18 mouse cellular contexts compared by ENCODE assay signal in the genomic region with DNA sequence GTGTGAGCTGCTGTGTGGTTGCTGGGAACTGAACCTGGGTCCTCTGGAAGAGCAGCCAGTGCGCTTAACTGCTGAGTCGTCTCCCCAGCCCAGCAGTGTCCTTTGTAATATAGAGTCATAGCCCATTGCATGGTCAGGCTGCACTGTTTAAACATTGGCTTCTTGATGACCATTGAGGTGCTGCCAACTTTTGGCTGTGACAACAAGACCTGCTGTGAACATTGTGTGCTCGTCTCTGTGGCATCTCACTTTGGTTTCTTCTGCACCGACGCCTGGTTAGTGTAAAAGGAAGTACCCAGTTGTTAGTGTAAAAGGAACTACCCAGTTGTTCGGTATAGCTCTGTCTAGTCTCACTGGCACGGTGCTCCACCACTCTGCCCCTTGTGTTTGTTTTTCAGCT. TPM values are rescaled to one million over a fixed set of nuclear protein-coding genes. Genes with fewer than 3 reads are reported as not detected.
DNase-seq lines count a peak whose midpoint lies in the region; ATAC-seq and TF ChIP-seq lines count a peak whose summit lies in the region.
"Had no signal": no experiment of that assay in that cellular context is flagged by ENCODE, and none has a peak within 500 bp of the region (broad histone marks: within the 10 kb centered on the region; RNA-seq: fewer than 3 reads in every experiment).

No protein-coding gene starts in this region.

- no peak for TF ChIP-seq CTCF in bone marrow macrophage, adult 2 months (IDR thresholded peaks at IDR 0.05; ENCODE audit: low read depth, low read length)

- H3K27ac ChIP-seq in bone marrow macrophage, adult 2 months (ENCODE audit: insufficient read depth, low read depth, low read length), result peak overlapping the region; percentile 60
- H3K27ac ChIP-seq: hindbrain, embryonic 12.5 days; intestine, embryonic 15.5 days; limb, embryonic 12.5 days had no signal

- 0 out of 2 replicates have a peak overlapping the region, but pooled peaks have one; percentile 7 for H3K4me3 ChIP-seq in bone marrow macrophage, adult 2 months (ENCODE audit: insufficient read depth, low read length)
- H3K4me3 ChIP-seq: hindbrain, embryonic 12.5 days; intestine, embryonic 15.5 days; limb, embryonic 12.5 days had no signal

- H3K4me1 ChIP-seq in bone marrow macrophage, adult 2 months (ENCODE audit: control insufficient read depth, insufficient read depth, low read length), result peaks cover 48% of the 10 kb centered on the region

- DNase-seq in cerebellum, postnatal 14 days, result peak; percentile 21 to 41
- no peak for DNase-seq in cerebellum, postnatal 4 days (ENCODE audit: low spot score in 2 of 2)
- peak; percentile 37 to 67 for DNase-seq in lung, adult 18-20 months
- no peak for DNase-seq in lung, postnatal 25 days (ENCODE audit: low spot score)
- DNase-seq in ovary, adult 18-20 months (ENCODE audit: low spot score), result no peak
- no peak for DNase-seq in left cerebral cortex, postnatal 4 days
- DNase-seq: kidney, postnatal 36 days had no signal

- TF ChIP-seq POLR2A in bone marrow macrophage, adult 2 months (IDR thresholded peaks at IDR 0.05; ENCODE audit: borderline replicate concordance, low read depth, low read length), result no peak

- ATAC-seq in monocyte, adult 5-6 weeks (replicated peaks; ENCODE audit: insufficient number of reproducible peaks, low FRiP score, low TSS enrichment, poor library complexity, severe bottlenecking), result 0 out of 2 replicates have a peak, but pooled peaks have one; percentile 4
- ATAC-seq: forebrain, embryonic 14.5 days; intestine, embryonic 15.5 days; midbrain, embryonic 16.5 days had no signal

- intact Hi-C loops in left cerebral cortex, postnatal 4 days (cut with DNase I), result no loop called here

RNA-seq across cellular contexts. Expression of gene Ube2g2, which starts 4.5 kb away (rescaled TPM):
- 57.9 and 61.2 TPM in 2 replicates for polyA plus RNA-seq in bone marrow macrophage, adult 2 months (2012; ENCODE audit: insufficient read depth, insufficient read length, missing spikeins)
- 60.6 to 127 TPM (median 70.3 TPM) in 3 replicates for total RNA-seq in monocyte, adult 5-6 weeks (2017)
- total RNA-seq in left cerebral cortex, postnatal 4 days (2021), result 10 to 100 TPM; 45.1 to 47.6 TPM

RNA-seq across cellular contexts. Expression of gene Gm49325, which starts 20.6 kb away (rescaled TPM):
- polyA plus RNA-seq in bone marrow macrophage, adult 2 months (2012; ENCODE audit: insufficient read depth, insufficient read length, missing spikeins), result 40.9 and 41.8 TPM in 2 replicates
- total RNA-seq in monocyte, adult 5-6 weeks (2017), result 1.7 to 5.5 TPM in 2 of 3 replicates, not detected in the other
- total RNA-seq in left cerebral cortex, postnatal 4 days (2021), result 10 to 100 TPM in 1 of 2 experiments, not detected in 1; 21.0 TPM
- total RNA-seq: megakaryocyte progenitor cell, adult 5-6 weeks had no signal
- polyA plus RNA-seq: adrenal gland, adult 2 months had no signal

RNA-seq across cellular contexts. Expression of gene Sumo3, which starts 20.7 kb away (rescaled TPM):
- polyA plus RNA-seq in bone marrow macrophage, adult 2 months (2012; ENCODE audit: insufficient read depth, insufficient read length, missing spikeins), result 165 and 203 TPM in 2 replicates
- 84.2 to 128 TPM (median 126 TPM) in 3 replicates for total RNA-seq in monocyte, adult 5-6 weeks (2017)
- total RNA-seq in left cerebral cortex, postnatal 4 days (2021), result 100 to 1,000 TPM; 175 to 189 TPM

RNA-seq across cellular contexts. Expression of gene Pttg1ip, which starts 45.1 kb away (rescaled TPM):
- 98.5 and 102 TPM in 2 replicates for polyA plus RNA-seq in bone marrow macrophage, adult 2 months (2012; ENCODE audit: insufficient read depth, insufficient read length, missing spikeins)
- 79.9 to 128 TPM (median 104 TPM) in 3 replicates for total RNA-seq in monocyte, adult 5-6 weeks (2017)
- 10 to 100 TPM; 54.7 to 62.7 TPM for total RNA-seq in left cerebral cortex, postnatal 4 days (2021)

RNA-seq across cellular contexts. Expression of gene Tspear, which starts 59.8 kb away (rescaled TPM):
- not detected in 2 replicates for polyA plus RNA-seq in bone marrow macrophage, adult 2 months (2012; ENCODE audit: insufficient read depth, insufficient read length, missing spikeins)
- total RNA-seq in monocyte, adult 5-6 weeks (2017), result not detected in 3 replicates
- not detected for total RNA-seq in left cerebral cortex, postnatal 4 days (2021)
- total RNA-seq: heart, adult 18-20 months had no signal
- polyA plus RNA-seq: heart, postnatal 0 days had no signal

Comparison
In these comparisons a context has a peak if more than half of its experiments do, and no peak if none do; other contexts are left out.
1. DNase-seq: peak in cerebellum, postnatal 14 days (2 of 2) and lung, adult 18-20 months (2 of 2); none in cerebellum, postnatal 4 days (0 of 2), lung, postnatal 25 days (single experiment), ovary, adult 18-20 months (single experiment) and left cerebral cortex, postnatal 4 days (single experiment).